Mouse (Mus musculus) megakaryocyte, embryonic 14.5 days (primary cell): ENCODE measurements around the gene Colgalt1. TPM values are rescaled to one million over a fixed set of nuclear protein-coding genes. Genes with fewer than 3 reads are reported as not detected.

Experiments
- H3K27me3 ChIP-seq: replicated peaks from 2 replicates; pipeline ENCODE3; 2012; ENCODE audit warnings: inconsistent platforms
- H3K36me3 ChIP-seq: replicated peaks from 2 replicates; pipeline ENCODE3; 2012; ENCODE audit warnings: low read length, inconsistent platforms, mixed read lengths
- H3K4me1 ChIP-seq: 2 replicates; pipeline ENCODE4 v1.6.1; 2012; ENCODE audit warnings: inconsistent platforms
- H3K4me3 ChIP-seq: replicated peaks from 2 replicates; pipeline ENCODE3; 2012; ENCODE audit warnings: moderate library complexity, mild to moderate bottlenecking, inconsistent platforms
- H3K9me3 ChIP-seq: 2 replicates; pipeline ENCODE4 v1.6.1; 2012; ENCODE audit warnings: inconsistent platforms
- FLI1 ChIP-seq: IDR thresholded peaks from 2 replicates; pipeline ENCODE4 v1.6.1; 2012; ENCODE audit warnings: low read length, inconsistent platforms, mixed read lengths
- GATA1 ChIP-seq: IDR thresholded peaks from 3 replicates; pipeline ENCODE4 v1.6.1; 2012; ENCODE audit warnings: mixed read lengths, low read length, inconsistent platforms, borderline replicate concordance
- polyA plus RNA-seq: library from polyadenylated mRNA; stranded (reverse); fragments of >175 nt; gene quantifications from 2 replicates; pipeline ENCODE4 v1.2.3, GENCODE M21; 2012; ENCODE audit warnings: low replicate concordance; ENCODE audit not compliant: insufficient read depth

Gene Colgalt1
- polyA plus RNA-seq, 1 experiment = 14.0 TPM

DNA sequence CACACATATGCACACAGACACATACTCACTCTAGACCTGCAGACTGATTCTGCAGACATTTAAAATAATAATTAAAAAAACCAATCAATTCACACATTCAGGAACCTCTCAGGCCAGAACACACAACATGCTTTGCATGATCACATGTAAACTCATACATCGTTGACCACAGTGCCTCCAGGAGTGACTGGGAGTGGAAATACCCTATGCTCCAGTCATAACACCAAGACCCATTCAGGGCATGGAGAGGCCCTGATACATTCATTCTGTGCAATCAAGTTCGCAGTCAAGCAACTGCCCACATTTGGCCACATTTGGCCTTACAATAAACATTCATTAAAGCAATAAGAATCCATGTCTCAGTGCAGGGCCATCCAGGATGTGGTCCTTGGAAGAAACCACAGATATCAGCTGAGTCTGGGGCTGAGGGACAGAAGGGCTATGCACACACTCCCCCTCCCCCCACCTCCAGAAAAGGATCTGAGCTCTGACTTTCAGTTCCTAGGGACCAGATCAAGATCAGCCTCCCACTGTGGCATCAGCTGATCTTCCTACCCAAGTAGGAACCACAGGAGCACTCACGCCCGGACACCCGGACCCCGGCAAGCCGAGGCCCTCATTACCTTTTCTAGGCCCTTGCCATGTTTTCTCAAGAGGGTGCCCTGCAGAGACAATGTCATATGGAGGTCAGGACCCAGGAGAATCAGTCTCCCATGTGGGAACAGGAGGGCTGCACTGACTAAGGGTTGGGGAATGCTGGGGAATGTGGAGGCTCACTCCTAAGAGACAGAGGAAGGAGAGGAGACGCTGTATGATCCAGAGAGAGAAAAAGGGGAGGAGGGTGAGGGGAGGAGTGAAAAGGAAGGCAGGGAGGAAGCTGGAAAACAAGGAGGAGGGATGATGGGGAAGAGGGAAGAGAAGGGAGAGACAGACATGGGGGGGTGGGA, 26.6 kb downstream of the Colgalt1 start:
- peaks cover 23% of the 10 kb centered on the region for H3K27me3 ChIP-seq
- TF ChIP-seq FLI1 (no peak), GATA1 (no peak)
- no peaks in the 10 kb centered on the region for H3K9me3 ChIP-seq
- H3K4me1 ChIP-seq = peaks cover 72% of the 10 kb centered on the region
- peak overlapping the region; percentile 68 for H3K4me3 ChIP-seq
- H3K36me3 ChIP-seq = peaks cover 59% of the 10 kb centered on the region

DNA sequence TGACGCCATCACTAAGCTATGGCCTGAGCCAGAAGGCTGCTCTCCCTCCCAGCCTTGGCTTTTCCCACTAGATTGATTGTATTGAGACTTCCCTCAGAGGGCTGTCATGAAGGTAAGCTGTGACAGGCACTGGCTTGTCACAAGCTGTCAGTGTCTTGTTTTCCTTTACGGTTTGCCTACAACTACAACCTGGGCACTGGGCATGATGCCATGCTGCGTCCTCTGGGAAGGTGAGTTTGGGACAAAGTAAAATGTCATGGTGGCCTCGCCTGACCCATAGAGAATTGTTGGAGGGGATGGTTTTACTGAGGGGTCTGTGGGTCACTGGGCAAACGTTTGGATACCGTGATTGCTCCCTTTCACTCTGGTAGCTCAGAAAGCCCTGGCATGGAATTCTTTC, 27.5 kb downstream of the Colgalt1 start:
- Histone ChIP-seq H3K27me3 (peaks cover 23% of the 10 kb centered on the region), H3K36me3 (peaks cover 68% of the 10 kb centered on the region), H3K4me3 (no peak overlapping the region), H3K4me1 (peaks cover 71% of the 10 kb centered on the region), H3K9me3 (no peaks in the 10 kb centered on the region)
- TF ChIP-seq FLI1 (no peak), GATA1 (no peak)

DNA sequence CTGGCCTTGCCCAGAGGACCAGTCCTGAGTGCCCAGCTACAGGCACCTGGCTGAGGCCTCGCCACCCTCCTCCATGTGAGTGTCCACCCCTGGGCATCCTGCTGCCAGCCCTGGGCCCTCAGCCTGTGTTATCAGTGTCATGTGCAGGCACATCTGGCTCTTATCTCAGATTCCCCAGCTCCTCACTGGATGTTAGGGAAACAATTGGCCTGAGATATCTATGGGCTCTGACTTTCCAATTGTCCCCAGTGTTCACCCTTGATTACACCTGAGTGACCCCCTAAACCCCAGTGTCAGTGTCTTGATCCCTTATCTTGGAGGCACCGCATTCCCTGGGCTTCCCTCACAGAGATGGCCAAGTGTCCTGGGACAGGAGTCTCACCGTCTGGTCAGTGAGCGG, 28.5 kb downstream of the Colgalt1 start:
- H3K4me3 ChIP-seq = no peak overlapping the region
- TF ChIP-seq GATA1 = no peak
- TF ChIP-seq FLI1 = no peak
- H3K36me3 ChIP-seq = peaks cover 71% of the 10 kb centered on the region
- no peaks in the 10 kb centered on the region for H3K9me3 ChIP-seq
- H3K4me1 ChIP-seq = peaks cover 61% of the 10 kb centered on the region
- H3K27me3 ChIP-seq = peaks cover 23% of the 10 kb centered on the region

DNA sequence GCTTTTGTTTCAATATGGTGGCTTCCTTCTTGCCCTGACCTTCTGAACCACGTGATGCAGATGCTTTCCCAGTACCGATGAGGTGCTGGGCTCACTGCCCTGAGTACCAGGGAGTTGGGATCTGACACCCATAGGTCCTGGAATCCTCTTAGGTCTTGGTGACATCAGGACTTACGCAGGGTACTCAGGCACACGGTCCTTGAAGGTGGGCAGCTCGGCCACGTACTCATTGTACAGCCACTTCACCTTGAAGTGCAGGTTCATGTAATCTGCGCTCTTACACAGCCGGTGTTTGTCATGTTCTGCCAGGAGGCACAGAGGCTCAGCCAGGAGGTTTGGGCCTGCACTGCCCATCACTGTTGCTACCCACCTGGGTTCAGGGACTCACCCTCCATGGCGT, 34.7 kb downstream of the Colgalt1 start:
- Histone ChIP-seq H3K4me1 (peaks cover 18% of the 10 kb centered on the region), H3K9me3 (no peaks in the 10 kb centered on the region), H3K4me3 (no peak overlapping the region), H3K27me3 (peaks cover 5% of the 10 kb centered on the region), H3K36me3 (peaks cover 93% of the 10 kb centered on the region)
- TF ChIP-seq FLI1 (no peak), GATA1 (no peak)

DNA sequence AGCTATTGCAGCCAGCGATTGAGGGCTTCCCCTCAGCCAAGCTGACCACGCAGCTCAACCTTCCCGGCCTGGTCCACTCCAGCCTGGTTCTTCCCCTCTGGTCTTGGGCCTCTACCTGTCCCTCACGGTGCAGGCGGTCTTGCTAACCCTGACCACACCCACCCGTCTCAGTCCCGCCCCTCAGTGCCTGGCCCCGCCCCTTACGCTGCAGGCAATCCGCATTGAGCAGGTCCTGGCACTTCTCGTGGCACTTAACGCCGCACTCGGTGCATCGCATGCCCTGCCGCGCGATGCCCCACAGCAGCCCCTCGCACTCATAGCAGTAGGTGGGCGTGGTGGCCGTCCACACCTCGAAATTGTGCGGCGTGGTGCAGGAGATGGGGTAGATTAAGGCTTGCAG, 43.8 kb downstream of the Colgalt1 start:
- peaks cover 32% of the 10 kb centered on the region for H3K4me1 ChIP-seq
- H3K4me3 ChIP-seq = peak overlapping the region; percentile 64
- peaks cover 94% of the 10 kb centered on the region for H3K36me3 ChIP-seq
- H3K27me3 ChIP-seq = peaks cover 40% of the 10 kb centered on the region
- TF ChIP-seq FLI1 (no peak), GATA1 (no peak)
- no peaks in the 10 kb centered on the region for H3K9me3 ChIP-seq

DNA sequence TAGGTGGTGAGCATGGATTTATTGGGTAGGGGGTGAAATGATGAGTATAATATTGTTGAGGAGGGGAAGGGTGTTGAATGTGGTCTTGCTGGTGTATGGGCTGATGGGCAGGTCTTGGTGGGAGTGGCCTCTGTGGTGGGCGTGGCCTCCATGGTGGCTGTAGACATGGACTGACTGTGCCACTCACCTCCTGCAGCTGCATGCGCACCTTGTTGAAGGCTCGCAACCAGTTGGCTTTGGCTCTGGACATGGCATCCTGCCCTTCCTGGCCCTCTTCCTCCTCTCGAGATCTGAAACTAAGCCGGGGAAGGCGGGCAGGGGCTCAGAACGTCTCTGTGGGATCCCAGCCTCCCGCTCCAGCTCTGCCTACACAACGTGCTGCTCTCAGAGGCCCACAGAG, 47.0 kb downstream of the Colgalt1 start:
- peaks cover 57% of the 10 kb centered on the region for H3K4me1 ChIP-seq
- peak overlapping the region; percentile 80 for H3K4me3 ChIP-seq
- TF ChIP-seq FLI1 (no peak), GATA1 (no peak)
- peaks cover 37% of the 10 kb centered on the region for H3K27me3 ChIP-seq
- no peaks in the 10 kb centered on the region for H3K9me3 ChIP-seq
- peaks cover 90% of the 10 kb centered on the region for H3K36me3 ChIP-seq

DNA sequence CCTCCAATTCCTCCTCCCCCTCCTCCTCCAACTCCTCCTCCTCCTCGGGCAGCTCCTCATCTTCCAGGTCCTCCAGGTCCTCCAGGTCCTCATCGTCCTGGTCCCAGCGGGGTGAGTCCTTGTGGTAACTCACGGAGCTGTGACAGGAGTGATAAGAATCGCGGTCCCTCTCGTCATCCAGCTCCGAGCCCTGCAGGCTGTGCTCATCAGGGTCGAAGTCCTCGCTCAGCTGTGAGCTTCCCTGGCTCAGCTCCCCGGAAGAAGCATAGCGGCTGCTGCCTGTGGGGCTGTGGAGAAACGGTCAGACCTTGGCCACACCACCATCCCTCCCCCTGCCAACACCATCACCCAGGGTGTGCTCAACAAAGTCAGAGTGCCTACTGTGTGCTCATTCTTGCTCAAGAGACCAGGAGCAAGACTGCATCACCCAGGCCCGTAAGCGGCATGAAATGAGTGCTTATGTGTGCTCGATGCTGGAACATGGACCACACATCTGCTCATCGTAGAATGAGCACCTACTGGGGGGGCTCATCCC, 47.8 kb downstream of the Colgalt1 start:
- Histone ChIP-seq H3K9me3 (no peaks in the 10 kb centered on the region), H3K36me3 (peaks cover 90% of the 10 kb centered on the region), H3K4me3 (peak overlapping the region; percentile 80), H3K27me3 (peaks cover 33% of the 10 kb centered on the region), H3K4me1 (peaks cover 62% of the 10 kb centered on the region)
- no peak for TF ChIP-seq GATA1

DNA sequence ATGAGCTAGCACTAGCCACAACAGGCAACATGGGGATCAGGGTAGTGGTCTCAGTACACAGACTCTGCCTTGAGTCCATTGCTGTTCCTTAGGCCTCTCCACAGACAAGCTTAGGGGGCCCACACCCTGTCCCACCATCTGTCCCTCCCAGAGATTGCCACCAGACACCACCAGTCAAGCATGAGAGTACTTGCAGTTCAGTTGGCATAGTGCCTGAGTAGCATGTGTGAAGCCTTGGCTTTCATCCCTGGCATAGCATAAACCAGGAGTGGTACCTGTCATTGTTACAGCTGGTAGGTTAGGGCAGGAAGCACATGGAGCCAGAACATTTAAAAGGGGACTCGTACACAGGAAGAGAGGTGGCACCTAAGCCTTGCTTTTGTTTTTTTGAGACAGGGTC, 49.0 kb downstream of the Colgalt1 start:
- no peak for TF ChIP-seq FLI1
- no peak for TF ChIP-seq GATA1
- H3K27me3 ChIP-seq = peaks cover 23% of the 10 kb centered on the region

DNA sequence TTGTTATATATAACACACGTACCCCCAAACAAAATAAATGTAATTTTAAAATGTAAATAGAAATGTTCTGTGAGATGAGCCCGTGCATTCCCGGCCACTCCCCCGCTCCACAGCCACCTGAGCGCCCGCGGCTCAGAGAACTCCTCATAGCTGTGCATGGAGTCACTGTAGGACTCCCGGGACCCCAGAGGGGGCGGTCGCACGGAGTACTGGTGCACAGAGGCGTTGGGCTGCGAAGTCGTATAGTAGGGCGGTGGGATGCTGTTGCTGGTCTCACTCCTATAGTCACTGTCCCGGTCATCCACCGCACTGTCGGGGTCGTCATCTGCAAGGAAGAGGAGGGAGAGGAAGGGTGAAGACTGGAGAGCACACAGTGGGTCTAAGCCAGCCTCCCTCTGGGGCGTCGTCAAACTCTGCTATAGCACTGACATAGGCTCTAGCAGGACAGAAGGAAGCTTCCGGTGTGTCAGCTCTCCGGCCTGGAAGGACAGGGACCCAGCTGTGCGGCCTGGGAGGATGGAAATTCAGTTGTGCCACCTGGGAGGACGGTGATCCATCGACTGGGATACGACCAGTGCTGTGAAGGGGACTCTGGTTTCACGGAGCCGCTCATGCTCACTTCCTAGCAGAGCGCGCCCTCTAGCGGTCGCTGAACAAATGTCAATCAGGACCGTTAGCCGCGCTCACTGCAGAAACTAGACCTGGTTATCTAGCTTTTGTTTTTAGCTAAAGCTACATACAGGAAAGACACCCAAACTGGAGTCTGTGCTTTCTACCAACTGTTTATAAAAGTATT, 49.7 kb downstream of the Colgalt1 start:
- H3K4me3 ChIP-seq = peak overlapping the region; percentile 79
- no peak for TF ChIP-seq FLI1
- no peak for TF ChIP-seq GATA1
- peaks cover 80% of the 10 kb centered on the region for H3K36me3 ChIP-seq
- H3K4me1 ChIP-seq = peaks cover 70% of the 10 kb centered on the region
- peaks cover 17% of the 10 kb centered on the region for H3K27me3 ChIP-seq
- H3K9me3 ChIP-seq = no peaks in the 10 kb centered on the region

More for the DNA sequence above, 49.0 kb downstream of the Colgalt1 start:
- H3K4me3 ChIP-seq = no peak overlapping the region
- peaks cover 88% of the 10 kb centered on the region for H3K36me3 ChIP-seq
- peaks cover 68% of the 10 kb centered on the region for H3K4me1 ChIP-seq
- H3K9me3 ChIP-seq = no peaks in the 10 kb centered on the region
